Mouse (Mus musculus): Measurements from ENCODE around the gene Gm44503.

Gene Gm44503

DNA sequence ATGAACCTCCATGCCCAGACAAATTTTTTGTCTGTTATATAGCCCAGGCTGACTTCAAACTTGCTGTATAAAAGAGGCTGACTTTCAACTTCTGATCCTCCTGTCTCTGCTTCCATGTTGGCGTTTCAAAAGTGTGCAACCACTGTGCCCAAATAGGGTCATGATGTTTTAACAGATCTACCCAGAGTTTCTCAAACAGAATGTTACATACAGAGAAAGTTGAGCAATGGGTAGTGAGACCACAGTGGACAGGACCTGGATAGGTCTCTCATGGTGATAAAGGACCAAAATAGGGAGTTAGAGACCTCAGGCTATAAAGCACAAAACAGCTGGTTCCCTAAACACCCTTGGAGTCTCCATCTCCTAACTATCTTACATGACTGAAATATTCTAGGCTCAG, 71.8 kb downstream of the Gm44503 start:
- no peak for DNase-seq

DNA sequence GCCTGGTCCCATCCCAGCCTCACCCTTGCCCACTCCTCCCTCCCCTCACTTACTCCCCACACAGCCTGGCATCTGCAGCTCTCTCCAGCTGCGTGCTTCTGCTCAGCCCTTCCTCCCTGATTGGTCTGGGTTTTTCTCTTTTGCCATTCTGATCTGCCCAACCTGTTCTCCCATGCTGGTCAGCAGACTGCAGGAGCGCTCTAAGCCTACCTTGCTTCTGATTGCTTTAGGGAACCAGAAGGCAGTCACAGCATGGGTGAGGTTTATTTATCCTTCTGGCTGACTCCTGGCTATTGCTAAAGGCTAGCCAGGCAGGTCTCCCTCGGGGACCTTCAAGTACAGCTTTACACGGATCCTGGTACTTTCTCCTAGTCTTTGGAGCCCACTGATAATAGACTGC, 72.8 kb downstream of the Gm44503 start:
- DNase-seq: no peak

DNA sequence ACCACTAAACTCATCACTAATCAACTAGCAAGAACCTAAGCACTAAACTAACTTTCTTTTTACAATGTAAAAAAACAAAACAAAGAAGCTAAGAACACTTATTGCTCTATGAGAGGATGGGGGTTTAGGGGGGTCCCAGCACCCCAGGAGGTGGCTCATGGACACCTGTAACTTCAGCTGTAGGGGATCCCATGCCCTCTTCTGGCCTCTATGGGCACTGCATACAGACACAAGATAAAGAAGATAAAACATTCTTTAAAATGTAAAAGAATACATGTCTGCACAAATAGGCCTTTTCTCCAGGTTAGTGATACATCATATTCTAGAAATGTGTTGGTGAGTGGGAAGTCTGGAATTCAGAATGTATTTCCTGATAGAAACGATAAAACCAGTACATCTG, 74.8 kb downstream of the Gm44503 start:
- no peak for DNase-seq

DNA sequence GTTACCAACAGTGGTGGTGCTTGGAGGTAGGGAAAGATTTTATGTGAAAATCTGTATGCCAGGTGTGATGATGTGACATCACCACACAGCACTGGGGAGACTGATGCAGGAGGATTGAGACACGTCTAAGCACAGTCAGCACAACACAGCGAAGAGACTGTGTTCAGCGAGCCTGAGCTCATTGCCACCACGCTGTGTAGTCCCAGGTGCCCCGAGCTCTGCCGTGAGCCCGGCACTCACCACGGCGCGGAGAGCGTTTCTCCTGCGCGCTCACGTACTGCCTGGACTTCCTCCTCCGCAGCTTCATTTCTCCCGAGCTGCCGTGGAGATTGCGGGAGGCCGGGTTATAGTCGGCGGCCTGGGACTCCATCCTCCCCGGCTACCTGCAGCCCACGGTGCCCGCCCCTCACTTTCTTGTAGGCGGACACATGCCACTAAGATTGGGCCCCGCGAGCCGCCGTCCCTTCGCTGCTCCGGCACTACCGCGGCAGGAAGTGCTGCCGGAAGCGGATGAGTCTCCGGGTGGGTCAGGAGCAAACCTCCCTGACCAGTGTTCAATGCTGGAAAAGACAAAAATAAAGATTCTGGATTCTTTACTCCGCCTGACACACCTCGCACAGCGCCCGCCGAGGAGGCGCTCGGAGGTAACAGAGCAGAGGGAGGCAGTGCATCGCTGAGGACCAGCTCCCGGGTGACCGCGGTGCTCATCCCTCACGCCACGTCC, 80.7 kb downstream of the Gm44503 start:
- DNase-seq: peak; percentile 95

DNA sequence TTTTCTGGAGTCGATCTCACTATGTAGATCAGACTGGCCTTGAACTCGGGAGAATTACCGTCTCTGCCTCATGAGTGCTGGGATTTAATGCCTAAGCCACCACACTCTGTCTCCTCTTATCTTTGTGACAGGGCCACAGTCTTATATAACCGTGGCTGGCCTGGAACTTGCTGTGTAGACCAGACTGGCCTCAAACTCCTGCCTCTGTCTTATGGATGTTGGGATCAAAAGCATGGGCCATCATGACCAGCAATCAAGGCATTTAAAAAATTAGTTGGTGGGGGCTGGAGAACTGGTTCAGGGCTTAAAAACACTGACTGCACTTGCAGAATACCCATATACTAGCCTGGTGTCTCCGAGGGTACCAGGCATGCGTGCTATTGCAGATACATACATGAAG, 81.4 kb downstream of the Gm44503 start, which contains the start of gene Pigb:
TSS of gene Pigb (minus strand) at position 299 of the 400 bp plus-strand sequence.
- no peak for DNase-seq

DNA sequence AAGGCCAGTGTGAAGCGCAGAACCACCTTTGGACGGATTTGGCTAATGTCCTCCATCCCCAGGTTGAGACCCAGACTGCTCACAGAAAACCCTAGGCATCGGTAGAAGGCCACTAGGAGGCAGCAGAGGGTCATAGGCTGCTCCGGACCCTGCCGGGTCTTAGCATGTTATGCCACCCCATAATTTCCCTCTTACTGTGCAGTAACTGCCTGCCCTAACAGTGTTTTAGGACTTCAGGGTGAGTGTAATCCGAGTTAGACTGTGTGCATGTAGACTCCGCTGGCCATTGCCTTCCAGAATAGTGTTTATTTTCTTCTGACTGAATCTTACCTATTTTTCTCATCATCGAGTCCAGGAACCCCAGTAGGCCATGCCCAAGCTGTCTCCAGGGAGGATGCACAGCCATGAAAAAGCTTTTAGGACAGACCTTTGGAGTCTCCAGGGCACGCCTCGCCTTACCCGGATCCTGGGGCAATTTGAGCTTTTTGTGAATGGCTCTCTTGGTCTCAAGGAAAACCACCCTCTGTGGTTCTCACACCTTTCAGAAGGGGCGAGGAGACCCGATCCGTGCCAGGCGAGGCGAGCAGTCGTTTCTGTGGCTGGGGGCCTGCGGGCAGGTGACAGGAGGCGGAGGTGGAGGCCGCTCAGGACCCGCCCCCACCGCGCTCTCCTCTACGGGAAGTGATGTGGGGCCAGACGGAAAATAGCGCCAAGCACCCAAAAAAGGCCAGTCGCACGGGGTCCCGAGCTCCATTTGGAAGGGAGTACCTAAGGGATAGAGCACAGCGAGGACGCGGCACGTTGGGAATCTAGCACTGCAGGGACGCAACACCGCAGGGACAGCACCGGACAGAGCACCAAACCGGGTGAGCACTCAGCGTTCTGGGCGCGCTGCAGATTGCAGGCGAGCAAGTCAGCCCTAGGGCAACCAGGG, 85.8 kb downstream of the Gm44503 start, which contains the start of gene Rab27a:
TSS of gene Rab27a (plus strand) at position 709 of the 934 bp plus-strand sequence.
- peak; percentile 91 for DNase-seq

DNA sequence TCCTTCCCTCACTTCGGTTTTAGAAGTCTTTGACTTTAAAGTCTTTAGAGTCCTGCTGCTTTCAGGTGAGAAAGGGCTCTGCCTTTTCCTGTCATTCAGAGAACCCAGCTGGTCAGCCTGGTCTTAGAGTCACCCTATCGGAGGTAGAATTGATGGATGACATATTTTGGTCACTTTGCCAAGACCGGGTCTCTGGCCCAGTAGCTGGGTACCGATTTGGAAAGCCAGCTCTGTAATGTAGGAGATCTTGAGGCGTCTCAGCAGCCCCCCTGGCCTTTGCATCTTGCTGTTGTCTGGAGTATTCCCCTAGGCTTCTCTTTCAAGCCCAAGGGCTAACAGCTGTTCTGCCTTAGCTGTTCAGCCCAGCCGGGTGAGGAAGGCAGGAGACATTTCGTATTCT, 86.6 kb downstream of the Gm44503 start:
- peak; percentile 14 for DNase-seq

DNA sequence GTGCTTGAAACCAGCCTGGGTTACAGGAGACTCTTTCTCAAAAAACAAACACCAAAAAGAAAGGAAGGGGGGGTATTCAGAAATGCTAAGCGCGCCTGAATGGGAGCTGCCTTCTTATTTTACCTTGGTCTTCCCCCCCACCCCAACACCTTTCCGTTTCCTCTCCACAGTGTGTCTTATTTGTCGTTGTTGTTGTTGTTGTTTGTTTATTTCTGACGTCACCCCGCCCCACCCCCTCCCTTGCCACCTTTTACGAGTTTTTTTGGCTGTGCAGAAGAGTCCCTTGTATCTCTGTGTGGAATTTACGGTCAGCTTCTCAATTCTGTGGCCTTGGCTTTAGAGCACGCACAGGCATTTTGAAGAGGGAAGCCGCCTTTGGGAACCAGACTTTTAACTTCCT, 87.1 kb downstream of the Gm44503 start:
- DNase-seq: no peak

DNA sequence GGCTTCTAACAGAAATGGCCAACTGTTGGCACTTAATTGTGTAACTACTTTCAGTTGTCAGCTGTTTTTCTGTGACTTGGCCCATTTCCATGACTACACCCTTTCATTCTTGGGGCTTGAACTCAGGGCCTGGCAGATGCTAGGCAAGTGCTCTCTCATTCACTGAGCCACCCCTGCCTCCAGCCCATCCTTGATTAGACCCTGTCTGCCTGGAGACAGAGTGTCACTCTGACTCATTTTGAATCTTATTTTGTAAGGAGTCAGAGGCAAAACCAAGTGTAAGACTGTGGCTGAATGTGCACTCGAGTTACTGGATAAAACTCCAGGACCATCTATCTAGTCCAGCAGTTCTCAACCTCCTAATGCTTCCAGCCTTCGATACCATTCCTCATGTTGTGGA, 89.3 kb downstream of the Gm44503 start:
- DNase-seq: no peak

DNA sequence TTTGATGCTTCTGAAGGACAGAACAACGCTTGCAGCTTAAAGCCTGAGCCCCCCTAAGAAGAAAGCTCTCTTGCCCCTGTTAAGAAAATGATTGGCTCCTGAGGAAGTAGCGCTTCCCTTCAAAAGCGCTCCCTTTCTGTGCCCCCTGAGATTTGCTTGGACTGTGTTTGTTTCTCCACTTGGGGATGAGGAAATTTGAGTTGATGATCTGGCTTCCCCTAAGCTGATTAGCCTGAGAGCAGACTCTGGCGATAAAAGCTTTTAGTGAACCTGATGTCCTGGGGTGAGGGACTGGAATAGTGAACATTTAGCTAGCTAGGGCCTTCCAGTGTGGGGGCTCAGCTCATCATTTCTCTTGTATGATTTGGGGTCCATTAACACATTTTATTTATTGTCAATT, 90.3 kb downstream of the Gm44503 start:
- no peak for DNase-seq

DNA sequence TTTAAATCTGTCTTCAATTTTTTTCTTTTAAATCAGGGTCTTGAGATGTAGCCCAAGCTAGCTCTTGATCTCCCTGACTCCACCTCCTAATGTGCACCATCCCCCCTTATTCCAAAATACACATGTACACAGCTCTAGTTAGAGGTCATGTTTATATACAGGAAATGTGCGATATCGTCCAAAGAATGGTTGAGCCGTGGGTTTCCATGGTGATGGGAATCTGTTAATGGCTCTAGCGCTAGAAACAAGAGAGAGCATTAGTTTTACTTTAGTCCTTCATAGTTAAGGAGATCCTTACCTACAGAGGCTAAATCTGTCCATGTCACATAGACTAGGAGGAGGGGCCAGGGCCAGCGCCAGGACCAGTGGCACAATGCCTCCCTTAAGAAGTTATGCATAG, 91.2 kb downstream of the Gm44503 start:
- no peak for DNase-seq

DNA sequence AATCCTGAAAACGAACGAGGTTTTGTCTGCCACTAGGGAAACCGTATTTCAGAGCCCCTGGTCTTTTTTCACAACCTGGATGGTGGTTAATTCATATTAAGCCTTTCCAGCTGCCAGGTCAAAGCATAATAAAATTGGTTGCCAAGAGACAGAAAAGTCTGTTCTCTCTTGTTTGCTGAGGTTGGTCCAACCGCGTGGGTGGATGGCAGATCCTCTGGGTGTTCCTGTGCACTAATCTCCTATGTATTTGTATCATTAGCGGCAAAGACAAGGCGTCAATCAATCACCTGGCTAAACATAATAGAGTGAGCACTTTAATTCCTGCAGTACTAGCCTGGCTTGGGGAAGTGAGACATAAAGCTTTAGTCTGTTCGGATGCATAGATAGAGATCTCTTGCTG, 92.0 kb downstream of the Gm44503 start:
- DNase-seq: no peak

DNA sequence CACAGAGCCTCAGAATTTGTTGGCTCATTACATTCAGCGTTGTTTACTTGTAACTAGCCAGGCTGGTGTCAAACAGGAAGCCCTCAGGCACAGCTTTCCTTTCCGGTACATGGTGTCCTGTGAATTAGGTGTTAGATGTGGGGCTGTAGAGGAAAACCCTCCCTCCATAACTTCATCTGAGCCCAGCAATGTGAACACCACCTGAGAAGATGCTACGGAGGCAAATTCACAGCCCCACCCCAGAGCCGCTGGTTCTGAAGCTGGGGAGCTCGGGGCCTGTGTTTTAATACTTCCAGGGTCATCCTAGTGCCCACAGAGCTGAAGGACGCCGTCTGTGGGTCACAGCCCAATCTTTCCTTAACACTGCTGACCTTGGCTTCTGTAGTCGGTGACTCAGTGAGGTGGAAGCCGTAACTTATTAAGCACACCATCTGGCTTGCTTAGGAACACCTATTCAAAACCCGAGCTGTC, 96.8 kb downstream of the Gm44503 start:
- DNase-seq: peak; percentile 57

DNA sequence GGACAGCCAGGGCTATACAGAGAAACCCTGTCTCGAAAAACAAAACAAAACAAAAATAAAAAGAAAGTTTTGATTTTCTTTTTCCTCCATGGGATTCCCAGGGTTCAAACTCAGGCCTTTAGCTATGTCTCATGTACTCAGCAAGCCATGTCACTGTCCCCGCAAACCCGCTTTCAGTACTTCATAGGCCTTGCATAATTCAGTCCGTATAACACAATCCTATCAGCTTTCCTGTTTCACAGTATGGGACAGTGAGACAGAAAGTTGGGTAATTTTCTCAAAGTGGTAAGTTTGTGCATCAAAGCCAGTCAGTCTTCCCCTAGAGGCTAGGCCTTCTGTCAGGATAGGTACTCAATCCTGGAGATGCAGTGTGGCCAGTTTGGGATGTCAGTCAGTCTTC, 100.6 kb downstream of the Gm44503 start:
- no peak for DNase-seq

DNA sequence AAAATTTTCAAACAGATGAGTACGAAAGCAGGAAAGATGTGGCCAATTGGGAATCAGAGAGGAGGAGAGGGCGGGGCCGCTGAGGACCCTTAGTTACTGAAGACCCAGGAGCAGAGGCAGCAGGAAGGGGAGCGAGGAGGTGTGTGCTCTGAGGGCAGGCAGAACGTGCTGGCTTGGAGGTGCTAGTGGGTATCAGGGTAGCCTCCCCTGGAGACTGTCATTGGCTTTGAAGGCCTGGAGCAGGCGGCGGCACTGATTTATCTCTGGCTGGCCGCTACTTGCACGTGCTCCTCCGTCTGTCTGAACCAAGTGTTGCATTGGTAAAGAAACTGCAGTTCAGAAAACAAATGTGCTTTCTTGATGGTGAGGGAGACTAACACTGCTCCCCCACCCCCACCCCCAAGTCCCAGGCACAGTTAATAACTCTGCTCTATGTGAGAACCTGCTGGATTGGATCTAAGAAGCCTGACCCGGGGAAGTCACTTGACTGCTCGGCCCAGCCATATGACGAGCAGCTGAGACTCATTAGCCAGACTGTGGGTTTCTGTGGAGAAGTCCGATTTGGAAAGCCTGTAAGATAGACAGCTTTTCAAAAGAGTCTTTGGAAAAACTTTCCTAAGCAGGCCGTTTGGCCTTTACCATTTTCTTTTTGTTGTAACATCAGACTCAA, 105.1 kb downstream of the Gm44503 start:
- DNase-seq: peak; percentile 38

Data from kidney, postnatal 14 days (tissue).